Mouse (Mus musculus) midbrain, embryonic 14.5 days (tissue): ENCODE results near the gene Gm8909. TPM values are rescaled to one million over a fixed set of nuclear protein-coding genes. Genes with fewer than 3 reads are reported as not detected.
A peak's percentile ranks its signal among the peaks of the same experiment; 100 is the strongest.
"Not testable (repeated sequence)": the region's sequence is repeated elsewhere in the genome, so short reads cannot be mapped to it uniquely, and the experiment has no call there.

Experiments
- ATAC-seq: fragments of 200-750 bp; cut with Nextera tagmentation; 2 replicates; pipeline ENCODE4 v1.8.0; 2017; ENCODE audit warnings: moderate number of reproducible peaks, moderate library complexity; ENCODE audit not compliant: low FRiP score, low TSS enrichment
- DNase-seq: peaks from one replicate; pipeline ENCODE4 v3.0.0-alpha.2; 2015
- H3K27ac ChIP-seq: fragments of 300-500 bp; sonication (generic); replicated peaks from 2 replicates; pipeline ENCODE4 v1.5.1; 2014; ENCODE audit warnings: mild to moderate bottlenecking, low read depth, low read length, moderate library complexity
- H3K27me3 ChIP-seq: fragments of 300-500 bp; sonication (generic); 2 replicates; pipeline ENCODE4 v1.6.1; 2014; ENCODE audit warnings: low read length, control low read depth, mixed read lengths; ENCODE audit not compliant: control insufficient read depth, insufficient read depth
- H3K36me3 ChIP-seq: fragments of 300-500 bp; sonication (generic); 2 replicates; pipeline ENCODE4 v1.6.1; 2014; ENCODE audit warnings: low read length, control low read depth; ENCODE audit not compliant: control insufficient read depth, insufficient read depth
- H3K4me1 ChIP-seq: fragments of 300-500 bp; sonication (generic); 2 replicates; pipeline ENCODE4 v1.6.1; 2014; ENCODE audit warnings: mild to moderate bottlenecking, antibody characterized with exemption, low read length, control low read depth; ENCODE audit not compliant: control insufficient read depth, insufficient read depth
- H3K4me2 ChIP-seq: fragments of 300-500 bp; sonication (generic); 2 replicates; pipeline ENCODE4 v1.6.1; 2014; ENCODE audit warnings: mild to moderate bottlenecking, low read length, moderate library complexity
- H3K4me3 ChIP-seq: fragments of 300-500 bp; sonication (generic); replicated peaks from 2 replicates; pipeline ENCODE4 v1.5.1; 2014; ENCODE audit warnings: low read depth, low read length
- H3K9ac ChIP-seq: fragments of 300-500 bp; sonication (generic); replicated peaks from 2 replicates; pipeline ENCODE4 v1.6.1; 2014; ENCODE audit warnings: mild to moderate bottlenecking, low read length, moderate library complexity
- H3K9me3 ChIP-seq: fragments of 300-500 bp; sonication (generic); 2 replicates; pipeline ENCODE4 v1.6.1; 2016; ENCODE audit warnings: low read length, control low read depth, mixed read lengths; ENCODE audit not compliant: control insufficient read depth
- WGBS: fragments of 180-500 bp; shearing (Covaris S2); extraction: QIAGEN DNeasy Blood & Tissue Kit; methylation state at CpG from one replicate; pipeline ENCODE4 v1.1.7; 2014; 5-methylcytosine and 5-hydroxymethylcytosine counted together
- polyA plus RNA-seq: library from polyadenylated mRNA; unstranded; fragments of >200 nt; fragmentation: Nextera tagmentation; extraction: Ambion mirVana; gene quantifications from 2 replicates; pipeline ENCODE4 v1.2.1, GENCODE M21; 2014

The Gm8909 gene
- polyA plus RNA-seq, 1 experiment from 2014 or later: not detected

DNA sequence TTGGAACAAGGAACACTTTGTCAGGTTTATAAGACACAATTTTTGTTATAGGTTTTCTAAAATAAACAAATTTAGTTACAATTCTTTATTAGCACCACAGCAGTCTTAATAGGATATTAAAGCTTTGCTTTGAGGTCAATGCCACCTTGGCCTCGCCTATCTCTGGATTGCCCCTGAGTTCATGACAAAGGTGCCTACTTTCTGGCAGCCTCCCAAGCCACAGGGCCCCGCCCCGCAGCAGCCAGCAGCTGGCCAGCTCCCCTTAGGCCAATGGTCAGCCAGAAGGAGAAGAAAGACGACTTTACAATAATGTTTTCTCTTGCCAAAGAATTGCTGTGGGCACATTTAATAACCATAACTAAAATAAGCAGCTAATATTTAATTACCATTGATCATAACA is 17.1 kb downstream of the Gm8909 start:
- H3K27me3 ChIP-seq, H3K4me2 ChIP-seq, H3K36me3 ChIP-seq, H3K4me1 ChIP-seq, DNase-seq, H3K27ac ChIP-seq, ATAC-seq, H3K9ac ChIP-seq, H3K4me3 ChIP-seq, H3K9me3 ChIP-seq: not testable (repeated sequence)
- WGBS: 43% methylated on average over 4 of the region's 4 CpGs

DNA sequence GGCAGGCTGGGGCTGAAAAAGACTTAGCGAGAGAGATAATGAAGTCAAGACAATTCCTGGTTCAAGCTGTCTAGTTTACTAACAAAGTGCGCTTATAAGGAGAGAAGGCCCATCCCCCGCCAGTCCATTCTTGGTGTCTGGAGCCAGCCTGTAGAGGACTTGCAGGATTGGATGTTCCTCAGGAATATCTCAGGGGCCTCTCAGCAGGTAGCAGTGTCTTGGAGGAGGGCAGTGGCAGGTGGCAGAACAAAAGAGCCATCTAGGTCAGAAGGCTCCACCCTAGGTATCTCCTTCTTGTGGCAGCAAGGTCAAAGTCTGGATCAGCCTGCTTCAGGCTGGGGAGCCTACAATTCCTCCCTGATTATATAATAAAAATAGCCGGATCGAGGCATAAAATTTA is 19.9 kb downstream of the Gm8909 start:
- H3K36me3 ChIP-seq, H3K4me1 ChIP-seq, H3K4me2 ChIP-seq, H3K4me3 ChIP-seq, H3K9ac ChIP-seq, H3K27ac ChIP-seq, ATAC-seq, H3K9me3 ChIP-seq, DNase-seq: not testable (repeated sequence)
- 74% methylated on average over 5 of the region's 5 CpGs for WGBS
- peaks cover 31% of the 10 kb centered on the region for H3K27me3 ChIP-seq

DNA sequence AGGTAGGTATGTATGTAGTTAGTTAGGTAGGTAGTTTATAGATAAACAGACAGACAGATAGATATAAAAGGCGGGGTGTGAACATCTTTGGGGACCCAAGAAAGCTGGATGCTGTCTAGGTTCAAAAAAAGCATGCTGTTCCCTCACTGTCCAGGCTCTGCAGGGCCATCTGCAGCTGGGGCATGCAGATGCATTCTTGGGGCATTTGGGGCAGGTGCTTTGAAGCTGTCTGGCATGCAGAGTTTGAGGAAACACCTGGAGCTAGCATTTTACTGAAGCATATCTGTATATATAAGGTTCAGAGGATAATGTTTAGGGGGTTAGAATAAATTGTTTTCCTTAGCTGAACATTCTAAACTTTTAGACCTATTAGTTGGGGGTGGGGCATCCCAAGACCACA is 21.4 kb downstream of the Gm8909 start:
- peaks cover 33% of the 10 kb centered on the region for H3K27me3 ChIP-seq
- DNase-seq, H3K4me2 ChIP-seq, H3K4me3 ChIP-seq, H3K27ac ChIP-seq, H3K4me1 ChIP-seq, ATAC-seq, H3K36me3 ChIP-seq, H3K9me3 ChIP-seq, H3K9ac ChIP-seq: not testable (repeated sequence)
- 95% methylated on average over 1 of the region's 1 CpGs for WGBS

DNA sequence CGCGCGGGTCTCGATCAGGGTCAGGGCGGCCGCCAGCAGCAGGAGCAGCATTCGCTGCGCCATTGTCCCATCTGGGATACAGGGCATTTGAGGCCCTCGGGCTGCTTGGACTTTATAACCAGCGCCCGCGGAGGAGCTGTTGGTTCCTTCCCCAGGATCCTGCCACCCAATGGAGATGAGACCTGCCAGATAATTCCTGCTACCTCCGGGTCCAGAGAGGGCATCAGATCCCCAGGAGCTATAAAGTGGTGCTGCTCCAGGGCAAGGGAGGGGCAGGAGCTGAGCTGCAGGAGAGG is 22.5 kb downstream of the Gm8909 start:
- not testable (repeated sequence) for ATAC-seq, H3K9me3 ChIP-seq, H3K4me1 ChIP-seq, H3K9ac ChIP-seq, H3K36me3 ChIP-seq, DNase-seq, H3K27ac ChIP-seq
- Histone ChIP-seq H3K4me2 (peak overlapping the region; percentile 52), H3K4me3 (peak overlapping the region; percentile 27), H3K27me3 (peaks cover 33% of the 10 kb centered on the region)
- under 1% methylated on average over 13 of the region's 13 CpGs for WGBS

DNA sequence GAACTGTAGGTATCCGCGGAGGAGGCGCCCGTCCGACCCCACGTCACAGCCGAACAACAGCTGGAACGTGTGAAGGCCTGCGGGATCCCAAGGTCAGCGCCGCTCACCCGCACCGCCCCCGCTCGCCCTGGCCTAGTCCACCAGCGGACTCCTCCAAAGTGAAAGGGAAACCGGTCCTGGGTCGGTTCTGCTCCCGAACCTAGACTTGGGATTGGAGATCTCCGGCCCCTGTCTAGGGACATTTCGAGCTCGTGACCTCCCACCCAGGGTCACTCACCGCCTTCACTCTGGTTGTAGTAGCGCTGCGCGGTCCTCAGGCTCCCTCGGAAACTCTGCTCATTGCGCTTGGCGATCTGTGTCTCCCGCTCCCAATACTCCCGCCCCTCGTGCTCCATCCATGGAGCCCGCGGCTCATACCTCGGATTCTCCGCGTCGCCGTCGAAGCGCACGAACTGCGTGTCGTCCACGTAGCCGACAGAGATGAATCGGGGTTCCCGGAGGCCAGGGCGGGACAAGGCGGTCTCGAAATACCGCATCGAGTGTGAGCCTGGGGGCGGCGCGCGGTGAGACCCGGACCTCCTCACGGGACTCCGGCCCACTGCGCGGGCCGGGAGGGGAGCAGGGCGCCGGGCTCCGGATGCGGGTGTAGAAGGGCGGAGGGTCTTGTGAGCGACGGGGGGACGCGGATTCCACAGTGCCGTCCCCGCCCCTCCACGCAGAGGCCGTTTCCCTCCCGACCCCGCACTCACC is 23.1 kb downstream of the Gm8909 start:
- H3K36me3 ChIP-seq: no peaks in the 10 kb centered on the region
- peak; percentile 51 for DNase-seq
- WGBS: 2% methylated on average over 78 of the region's 78 CpGs
- no peak overlapping the region for H3K27ac ChIP-seq
- peak overlapping the region; percentile 20; the same call in 1 of the 2 replicates for H3K9ac ChIP-seq
- H3K4me3 ChIP-seq: peak overlapping the region; percentile 27
- H3K4me1 ChIP-seq: peaks cover 5% of the 10 kb centered on the region; the same call in 1 of the 2 replicates
- H3K4me2 ChIP-seq: peak overlapping the region; percentile 52
- no peaks in the 10 kb centered on the region for H3K9me3 ChIP-seq
- H3K27me3 ChIP-seq: peaks cover 33% of the 10 kb centered on the region
- ATAC-seq: no peak

DNA sequence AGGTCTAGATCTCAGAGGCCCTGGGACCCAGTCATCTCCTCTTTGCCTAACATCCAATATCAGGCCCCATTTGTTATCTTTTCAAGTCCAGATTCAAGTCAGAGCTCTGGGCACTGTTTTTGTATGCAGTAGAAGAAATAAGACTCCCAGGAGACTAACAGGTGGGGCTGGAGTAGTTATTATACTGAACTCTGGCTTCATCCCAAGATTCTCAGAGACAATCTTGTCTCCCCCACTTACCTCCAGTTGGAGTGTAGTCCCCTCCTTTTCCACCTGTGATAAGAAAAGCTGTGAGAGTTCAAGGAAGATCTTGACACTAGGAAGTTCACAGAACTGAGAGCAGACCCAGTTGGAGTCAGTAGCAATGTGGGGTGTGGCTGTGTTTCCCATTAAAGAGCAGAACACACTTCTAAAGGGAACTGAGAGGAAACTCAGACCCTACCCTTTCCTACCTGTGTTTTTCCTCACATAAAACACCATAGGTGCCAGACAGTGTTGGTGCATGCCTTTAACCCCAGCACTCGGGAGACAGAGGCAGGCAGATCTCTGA is 32.0 kb downstream of the Gm8909 start:
- WGBS: 85% methylated on average over 1 of the region's 1 CpGs
- not testable (repeated sequence) for H3K4me1 ChIP-seq, DNase-seq, H3K9me3 ChIP-seq, H3K27ac ChIP-seq, H3K27me3 ChIP-seq, H3K4me3 ChIP-seq, H3K4me2 ChIP-seq, H3K36me3 ChIP-seq, ATAC-seq, H3K9ac ChIP-seq

DNA sequence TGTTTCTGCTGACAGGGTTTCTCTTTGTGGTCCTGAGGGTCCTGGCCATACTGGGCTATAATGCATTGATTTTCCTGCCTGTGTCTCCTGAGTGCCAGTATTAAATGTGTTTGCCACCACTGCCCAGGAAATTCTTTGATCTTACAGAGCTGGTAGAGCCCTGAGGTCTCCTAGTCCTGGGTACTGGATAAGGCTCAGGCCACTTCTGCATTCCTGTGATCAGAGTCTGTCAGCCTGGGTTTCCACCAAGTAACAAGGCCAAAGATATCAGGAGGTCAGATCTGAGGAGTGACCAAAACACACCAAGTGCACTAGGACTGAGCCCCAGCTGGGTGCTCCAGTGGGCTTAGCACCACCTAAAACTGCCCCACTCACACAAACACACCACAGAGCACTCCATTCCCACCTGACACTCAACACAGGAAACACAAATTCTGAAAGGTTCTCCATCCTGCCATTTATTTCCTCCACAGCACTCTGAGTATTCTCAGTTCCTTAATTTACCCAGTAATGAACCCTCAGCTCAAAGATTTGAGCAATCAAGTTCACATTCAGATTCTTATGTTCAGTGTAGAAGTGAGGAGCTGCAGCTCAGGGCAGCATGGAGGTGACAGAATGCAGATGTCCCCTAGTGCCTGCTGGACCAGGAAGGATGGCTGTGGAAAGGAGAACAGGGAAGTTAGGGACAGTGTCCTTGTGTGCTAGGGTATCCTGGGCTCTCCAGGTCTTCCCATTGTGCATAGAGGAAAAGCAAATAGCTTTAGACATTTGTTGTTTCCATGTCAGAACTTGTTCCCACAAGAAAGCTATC is 32.7 kb downstream of the Gm8909 start:
- not testable (repeated sequence) for H3K27me3 ChIP-seq, DNase-seq, H3K27ac ChIP-seq, ATAC-seq, H3K4me2 ChIP-seq, H3K9me3 ChIP-seq, H3K36me3 ChIP-seq, H3K4me3 ChIP-seq, H3K9ac ChIP-seq, H3K4me1 ChIP-seq

DNA sequence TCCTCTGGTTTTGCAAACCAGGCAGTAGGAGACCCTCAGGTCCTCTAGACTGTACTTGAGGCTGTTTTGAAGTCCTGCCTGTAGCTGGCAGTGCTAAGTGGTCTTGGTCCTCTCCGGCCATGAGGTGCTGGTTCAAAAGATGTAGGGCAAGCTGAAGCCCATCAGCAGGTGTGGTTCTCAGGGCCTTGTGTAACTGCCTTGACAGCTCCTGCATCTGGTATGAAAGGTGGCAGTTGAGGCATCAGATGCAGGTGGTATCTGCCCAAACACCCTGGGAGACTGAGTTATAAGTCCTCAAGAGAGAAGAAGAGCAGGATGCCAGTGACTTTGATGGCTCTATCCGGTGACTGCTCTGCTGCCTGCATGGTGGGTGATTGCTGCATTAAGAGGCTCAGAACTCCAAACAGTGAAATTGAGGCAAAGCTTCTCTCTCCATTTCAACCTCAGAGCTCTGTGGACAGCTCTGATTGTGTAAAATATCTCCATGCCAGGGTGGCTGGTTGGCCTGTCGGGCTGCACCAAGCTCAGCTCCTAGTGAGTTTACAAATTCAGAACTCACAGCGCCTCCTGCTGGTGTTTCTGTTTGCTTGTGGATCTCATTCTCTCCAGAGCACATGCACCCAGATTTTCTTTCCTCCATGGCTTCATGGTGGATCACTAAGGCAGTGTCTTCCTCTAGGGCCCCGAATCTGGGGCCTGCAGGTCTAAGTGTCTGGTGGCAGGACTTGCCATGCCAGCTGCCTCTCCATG is 36.6 kb downstream of the Gm8909 start:
- DNase-seq (no peak), ATAC-seq (no peak)
- no peaks in the 10 kb centered on the region for H3K36me3 ChIP-seq
- H3K9me3 ChIP-seq: no peaks in the 10 kb centered on the region
- WGBS: 71% methylated on average over 5 of the region's 5 CpGs
- no peaks in the 10 kb centered on the region for H3K27me3 ChIP-seq
- H3K27ac ChIP-seq: no peak overlapping the region
- no peak overlapping the region for H3K4me3 ChIP-seq
- H3K4me2 ChIP-seq: no peak overlapping the region
- H3K9ac ChIP-seq: no peak overlapping the region
- no peaks in the 10 kb centered on the region for H3K4me1 ChIP-seq
